Mouse (Mus musculus): ENCODE results near the gene Cdyl. TPM values are rescaled to one million over a fixed set of nuclear protein-coding genes. Genes with fewer than 3 reads are reported as not detected.

Cdyl gene
- total and polyA plus RNA-seq, 2 experiments = 1.3 to 3.5 TPM

- H3K9ac ChIP-seq (ENCODE audit: low read depth, low read length) = no peak overlapping the region
- H3K27ac ChIP-seq (replicated peaks; ENCODE audit: insufficient read depth, low read depth, low read length) = no peak overlapping the region
- no peak overlapping the region for H3K4me3 ChIP-seq (ENCODE audit: insufficient read depth, low read depth, low read length)
- no peaks in the 10 kb centered on the region for H3K4me1 ChIP-seq (ENCODE audit: control insufficient read depth, insufficient read depth, low read length)
- H3K79me2 ChIP-seq (ENCODE audit: control insufficient read depth, insufficient read depth, low read length) = peaks cover 4% of the 10 kb centered on the region; the same call in 1 of the 2 replicates
- 91% methylated on average over 6 of the region's 6 CpGs for WGBS
- no peaks in the 10 kb centered on the region for H3K27me3 ChIP-seq (ENCODE audit: control insufficient read depth, insufficient read depth, low read length)
- peaks cover 3% of the 10 kb centered on the region; the same call in 1 of the 2 replicates for H3K36me3 ChIP-seq (ENCODE audit: control insufficient read depth, insufficient read depth, low read length)
- no peak for DNase-seq (ENCODE audit: extremely low read depth, low read depth, low spot score)
- no peak for TF ChIP-seq POLR2A (IDR thresholded peaks at IDR 0.05; ENCODE audit: extremely low read depth, insufficient read depth, low read length)
- no peak for TF ChIP-seq CTCF (IDR thresholded peaks at IDR 0.05; ENCODE audit: low read depth, low read length)
Measured at GRCm38 (mm10) chr13:35812191-35812440, 152.5 kb downstream of the Cdyl start.

GRCm38 (mm10) chr13:35813348-35814127 is 153.9 kb downstream of the Cdyl start:
- TF ChIP-seq POLR2A (IDR thresholded peaks at IDR 0.05; ENCODE audit: extremely low read depth, insufficient read depth, low read length) (no peak), CTCF (IDR thresholded peaks at IDR 0.05; ENCODE audit: low read depth, low read length) (no peak)
- H3K4me3 ChIP-seq (ENCODE audit: insufficient read depth, low read depth, low read length) = no peak overlapping the region
- no peak overlapping the region for H3K27ac ChIP-seq (replicated peaks; ENCODE audit: insufficient read depth, low read depth, low read length)
- H3K4me1 ChIP-seq (ENCODE audit: control insufficient read depth, insufficient read depth, low read length) = no peaks in the 10 kb centered on the region; the same call in 1 of the 2 replicates
- WGBS = 90% methylated on average over 7 of the region's 7 CpGs
- DNase-seq (ENCODE audit: extremely low read depth, low read depth, low spot score) = no peak
- H3K36me3 ChIP-seq (ENCODE audit: control insufficient read depth, insufficient read depth, low read length) = peaks cover 5% of the 10 kb centered on the region
- H3K27me3 ChIP-seq (ENCODE audit: control insufficient read depth, insufficient read depth, low read length) = no peaks in the 10 kb centered on the region
- no peak overlapping the region for H3K9ac ChIP-seq (ENCODE audit: low read depth, low read length)
- peaks cover 4% of the 10 kb centered on the region; the same call in 1 of the 2 replicates for H3K79me2 ChIP-seq (ENCODE audit: control insufficient read depth, insufficient read depth, low read length)

GRCm38 (mm10) chr13:35815205-35815726 is 155.6 kb downstream of the Cdyl start:
- Histone ChIP-seq H3K4me1 (ENCODE audit: control insufficient read depth, insufficient read depth, low read length) (no peaks in the 10 kb centered on the region; the same call in 1 of the 2 replicates), H3K79me2 (ENCODE audit: control insufficient read depth, insufficient read depth, low read length) (no peaks in the 10 kb centered on the region; the same call in 1 of the 2 replicates), H3K4me3 (ENCODE audit: insufficient read depth, low read depth, low read length) (no peak overlapping the region), H3K27ac (replicated peaks; ENCODE audit: insufficient read depth, low read depth, low read length) (no peak overlapping the region), H3K9ac (ENCODE audit: low read depth, low read length) (no peak overlapping the region), H3K36me3 (ENCODE audit: control insufficient read depth, insufficient read depth, low read length) (peaks cover 5% of the 10 kb centered on the region), H3K27me3 (ENCODE audit: control insufficient read depth, insufficient read depth, low read length) (no peaks in the 10 kb centered on the region)
- TF ChIP-seq CTCF (IDR thresholded peaks at IDR 0.05; ENCODE audit: low read depth, low read length) (no peak), POLR2A (IDR thresholded peaks at IDR 0.05; ENCODE audit: extremely low read depth, insufficient read depth, low read length) (no peak)
- no peak for DNase-seq (ENCODE audit: extremely low read depth, low read depth, low spot score)
- 91% methylated on average over 8 of the region's 8 CpGs for WGBS

- Histone ChIP-seq H3K4me3 (ENCODE audit: insufficient read depth, low read depth, low read length) (no peak overlapping the region), H3K27me3 (ENCODE audit: control insufficient read depth, insufficient read depth, low read length) (no peaks in the 10 kb centered on the region), H3K9ac (ENCODE audit: low read depth, low read length) (no peak overlapping the region), H3K36me3 (ENCODE audit: control insufficient read depth, insufficient read depth, low read length) (peaks cover 5% of the 10 kb centered on the region), H3K27ac (replicated peaks; ENCODE audit: insufficient read depth, low read depth, low read length) (no peak overlapping the region), H3K79me2 (ENCODE audit: control insufficient read depth, insufficient read depth, low read length) (no peaks in the 10 kb centered on the region; the same call in 1 of the 2 replicates), H3K4me1 (ENCODE audit: control insufficient read depth, insufficient read depth, low read length) (no peaks in the 10 kb centered on the region; the same call in 1 of the 2 replicates)
- 69% methylated on average over 16 of the region's 16 CpGs for WGBS
- peak; percentile 15 for DNase-seq (ENCODE audit: extremely low read depth, low read depth, low spot score)
- TF ChIP-seq CTCF (IDR thresholded peaks at IDR 0.05; ENCODE audit: low read depth, low read length) (no peak), POLR2A (IDR thresholded peaks at IDR 0.05; ENCODE audit: extremely low read depth, insufficient read depth, low read length) (no peak)
Measured at GRCm38 (mm10) chr13:35815782-35816368, 156.2 kb downstream of the Cdyl start.

GRCm38 (mm10) chr13:35817626-35818025 is 158.0 kb downstream of the Cdyl start:
- H3K27ac ChIP-seq (replicated peaks; ENCODE audit: insufficient read depth, low read depth, low read length) = no peak overlapping the region
- H3K9ac ChIP-seq (ENCODE audit: low read depth, low read length) = no peak overlapping the region
- peak; percentile 16 for DNase-seq (ENCODE audit: extremely low read depth, low read depth, low spot score)
- H3K79me2 ChIP-seq (ENCODE audit: control insufficient read depth, insufficient read depth, low read length) = no peaks in the 10 kb centered on the region
- H3K27me3 ChIP-seq (ENCODE audit: control insufficient read depth, insufficient read depth, low read length) = no peaks in the 10 kb centered on the region
- WGBS = 50% methylated on average over 3 of the region's 3 CpGs
- H3K4me1 ChIP-seq (ENCODE audit: control insufficient read depth, insufficient read depth, low read length) = no peaks in the 10 kb centered on the region; the same call in 1 of the 2 replicates
- H3K4me3 ChIP-seq (ENCODE audit: insufficient read depth, low read depth, low read length) = no peak overlapping the region
- peaks cover 5% of the 10 kb centered on the region for H3K36me3 ChIP-seq (ENCODE audit: control insufficient read depth, insufficient read depth, low read length)
- no peak for TF ChIP-seq CTCF (IDR thresholded peaks at IDR 0.05; ENCODE audit: low read depth, low read length)
- TF ChIP-seq POLR2A (IDR thresholded peaks at IDR 0.05; ENCODE audit: extremely low read depth, insufficient read depth, low read length) = no peak
